Mouse (Mus musculus) liver, adult (tissue): Measurements from ENCODE around the gene Peg10.

Source experiments
- GATA4 ChIP-seq: IDR thresholded peaks from 2 replicates; pipeline ENCODE4 v1.6.1; 2014; ENCODE audit warnings: mild to moderate bottlenecking, low read length; ENCODE audit not compliant: insufficient replicate concordance

The Peg10 gene

GRCm38 (mm10) chr6:4746696-4747439 is at the start of gene Peg10, which contains the start of gene Sgce:
Gene Peg10, plus strand, starts transcription at chr6:4747306.
Gene Sgce, minus strand, starts transcription at chr6:4747207.
- no peak for TF ChIP-seq GATA4

- TF ChIP-seq GATA4: no peak
These were observed 45.5 kb upstream of the Peg10 start for GRCm38 (mm10) chr6:4701641-4702040.

DNA sequence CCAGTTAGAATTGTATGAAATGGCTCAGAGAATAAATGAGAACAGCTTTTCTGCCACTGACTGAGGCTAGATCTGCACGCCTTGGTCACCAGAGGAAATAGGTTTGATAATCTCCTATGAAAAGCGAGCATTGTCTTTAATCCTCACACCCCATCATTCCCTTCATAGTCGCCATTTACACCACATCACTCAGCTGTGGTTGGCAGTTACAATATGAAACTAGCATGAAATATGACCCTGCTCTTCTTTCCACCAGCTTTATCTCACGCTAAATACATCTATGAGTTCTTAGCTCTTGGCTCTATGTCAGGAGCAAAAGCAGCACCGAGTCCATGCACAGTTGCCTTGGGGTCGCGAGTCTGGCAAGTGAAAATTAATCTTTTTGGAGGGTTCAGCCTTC is 43.2 kb upstream of the Peg10 start:
- TF ChIP-seq GATA4: no peak

DNA sequence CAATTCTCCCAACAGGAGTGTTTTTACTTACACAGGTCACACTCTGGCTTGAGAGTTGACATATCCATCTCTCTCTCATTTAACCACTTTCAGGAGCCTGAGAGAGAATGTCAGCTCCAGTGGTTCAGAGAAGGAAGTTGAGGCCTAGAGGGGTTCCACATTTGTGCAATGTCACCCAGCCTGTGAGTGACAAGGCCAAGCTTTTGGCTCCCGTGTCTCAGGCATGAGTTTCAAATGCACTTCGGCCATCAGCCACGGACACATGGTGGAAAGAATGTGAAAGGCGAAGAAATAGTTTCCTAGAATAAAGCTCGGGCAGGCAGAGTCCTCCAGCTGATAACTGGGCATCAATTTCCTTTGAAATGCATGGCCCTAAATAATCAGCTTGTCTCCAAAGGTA is 40.7 kb upstream of the Peg10 start:
- no peak for TF ChIP-seq GATA4

DNA sequence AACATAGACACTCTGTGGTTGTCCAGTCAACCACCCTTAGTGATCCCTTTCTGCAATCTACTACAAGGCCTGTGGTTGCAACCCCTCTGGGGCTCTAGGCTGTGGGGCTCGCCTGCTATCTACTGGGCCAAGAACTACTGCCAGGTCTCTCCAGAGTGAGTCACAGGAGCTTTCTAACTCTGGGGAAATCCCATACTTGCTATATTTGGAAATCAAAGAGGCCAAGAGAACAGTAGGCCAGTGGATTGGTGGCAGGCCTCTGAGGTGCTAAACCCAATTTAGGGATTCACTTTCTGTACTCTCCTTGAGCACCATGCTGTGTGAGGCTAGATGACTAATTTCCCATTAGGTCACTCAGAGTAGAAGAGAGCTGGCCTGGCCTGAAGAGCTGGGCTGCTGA is 38.1 kb upstream of the Peg10 start:
- no peak for TF ChIP-seq GATA4

GRCm38 (mm10) chr6:4716171-4716570 is 30.9 kb upstream of the Peg10 start:
- no peak for TF ChIP-seq GATA4

GRCm38 (mm10) chr6:4717344-4717743 is 29.8 kb upstream of the Peg10 start:
- no peak for TF ChIP-seq GATA4

DNA sequence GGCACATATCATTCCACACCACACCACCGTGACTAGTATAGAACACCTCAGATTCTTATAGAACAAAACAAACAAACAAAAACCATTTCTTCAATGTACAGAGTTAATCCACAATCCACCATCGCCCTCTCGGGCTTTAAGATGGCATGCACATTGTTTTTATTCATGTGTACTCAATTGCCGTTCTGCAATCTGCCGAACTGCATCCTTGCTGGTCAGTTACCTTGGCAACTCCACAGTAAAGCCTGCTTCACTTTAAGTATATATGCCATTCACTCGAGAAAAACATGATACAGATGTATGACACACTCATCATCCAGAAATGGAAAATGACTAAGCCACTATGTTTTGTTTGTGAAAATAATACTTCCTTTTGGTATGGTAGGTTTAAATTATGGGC is 25.0 kb upstream of the Peg10 start:
- TF ChIP-seq GATA4: no peak

DNA sequence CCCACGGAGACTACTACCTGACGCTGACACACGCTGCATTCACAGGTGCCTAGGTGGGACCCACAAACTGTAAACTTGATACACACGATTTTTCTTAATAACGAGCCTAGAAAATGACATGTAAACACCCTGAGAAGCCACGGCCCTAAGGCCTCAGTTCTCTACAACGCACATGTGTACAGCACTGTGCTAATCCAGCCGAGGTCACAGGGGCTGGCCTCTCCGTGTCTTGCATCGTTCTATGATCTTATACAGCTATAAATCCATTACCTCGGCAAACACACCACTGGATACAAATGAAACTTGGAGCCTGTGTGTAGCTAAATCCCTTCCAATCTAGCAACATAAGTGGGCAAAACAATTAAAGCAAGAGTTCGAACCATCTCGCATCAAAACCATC is 24.4 kb upstream of the Peg10 start:
- TF ChIP-seq GATA4: no peak

DNA sequence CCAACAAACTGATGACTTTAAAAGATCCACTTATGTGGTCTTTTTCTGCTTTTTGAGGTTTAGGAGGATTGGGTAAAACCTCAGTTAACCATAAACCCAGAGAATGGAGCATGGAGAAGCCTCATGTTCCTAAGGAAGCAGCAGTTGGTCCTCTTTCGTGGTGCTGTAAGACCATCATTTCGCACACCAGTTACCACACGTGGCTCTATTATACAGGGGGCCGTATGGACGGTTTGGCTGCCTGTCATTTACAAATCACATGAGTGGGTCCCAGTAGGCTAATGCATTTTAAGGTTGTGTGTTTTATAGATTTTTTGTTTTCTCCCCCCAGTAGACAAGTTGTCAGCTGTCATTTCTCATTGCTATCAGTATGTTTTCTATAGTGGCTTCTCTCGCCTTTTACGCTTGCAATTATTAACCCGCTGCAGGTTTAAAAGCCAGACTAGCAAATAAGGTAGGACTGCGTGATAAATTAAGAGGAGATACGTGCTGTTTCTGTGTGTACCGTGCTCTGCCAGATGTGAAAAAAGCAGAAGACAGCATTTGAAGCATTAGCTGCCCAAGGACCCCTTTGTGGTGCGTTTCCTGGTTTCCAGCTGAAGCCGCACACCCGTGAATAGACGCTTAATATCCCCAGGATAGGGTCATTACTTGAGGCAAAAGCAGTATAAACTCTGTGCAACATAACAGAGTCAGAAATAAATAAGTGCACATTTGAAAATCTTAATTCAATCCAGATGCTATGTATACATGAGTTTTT is 22.9 kb upstream of the Peg10 start:
- TF ChIP-seq GATA4: no peak

DNA sequence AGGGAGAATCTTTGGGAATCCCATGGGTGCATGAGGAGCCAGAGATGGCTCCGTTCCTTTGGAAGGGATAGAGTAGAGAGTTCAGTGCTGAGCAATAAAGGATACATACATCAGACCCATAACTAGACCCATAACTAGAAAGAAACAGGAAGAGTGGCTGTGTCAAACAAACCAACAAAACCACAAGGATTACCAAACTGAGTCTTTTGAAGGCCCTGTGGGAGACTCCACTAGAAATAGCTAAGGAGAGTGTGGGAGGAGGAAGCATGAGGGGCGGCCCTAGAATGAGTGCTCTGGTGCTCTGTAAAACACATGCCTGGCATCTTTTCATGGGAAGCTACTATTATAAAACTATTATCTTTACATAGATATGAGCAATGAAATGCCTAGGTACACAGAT is 18.8 kb upstream of the Peg10 start:
- TF ChIP-seq GATA4: no peak

- no peak for TF ChIP-seq GATA4
These were observed 15.4 kb upstream of the Peg10 start for GRCm38 (mm10) chr6:4731675-4732074.

DNA sequence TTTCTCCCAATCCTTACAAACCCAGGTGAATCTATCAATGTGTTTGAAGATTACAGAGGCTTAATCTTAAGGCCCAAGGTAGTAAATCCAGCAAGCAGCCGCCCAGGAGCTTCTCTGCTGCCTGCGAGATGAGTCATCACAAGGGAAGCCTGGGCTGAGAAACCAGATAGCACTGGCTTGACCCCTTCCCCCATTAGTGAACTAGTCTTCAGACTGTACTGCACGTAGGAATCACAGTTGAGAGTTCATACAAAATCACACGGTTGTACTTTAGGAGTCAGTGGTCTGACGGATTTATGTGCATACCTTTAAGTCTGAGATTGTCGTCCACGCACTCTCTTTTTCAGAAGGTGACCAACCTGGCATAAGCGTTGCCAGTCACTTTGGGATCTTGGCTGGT is 13.9 kb upstream of the Peg10 start:
- TF ChIP-seq GATA4: no peak

DNA sequence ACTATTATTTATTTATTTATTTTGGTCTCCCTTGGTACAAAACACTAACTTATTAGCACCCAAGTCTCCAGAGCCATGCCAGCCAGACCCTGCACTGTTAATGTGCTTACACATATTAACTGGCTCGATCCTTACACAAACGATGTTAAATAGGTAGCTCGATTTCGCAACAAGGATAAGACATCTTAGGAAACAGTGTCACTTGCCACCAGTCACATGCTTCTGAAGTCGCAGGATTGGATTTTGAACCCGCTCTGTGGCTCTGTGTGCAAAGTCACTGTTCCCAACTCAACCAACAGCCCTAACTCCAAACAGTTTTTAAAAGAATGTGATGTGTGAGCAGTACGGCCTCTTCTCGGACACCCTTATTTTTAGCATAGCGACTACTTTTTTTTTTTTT is 10.7 kb upstream of the Peg10 start:
- TF ChIP-seq GATA4: no peak

DNA sequence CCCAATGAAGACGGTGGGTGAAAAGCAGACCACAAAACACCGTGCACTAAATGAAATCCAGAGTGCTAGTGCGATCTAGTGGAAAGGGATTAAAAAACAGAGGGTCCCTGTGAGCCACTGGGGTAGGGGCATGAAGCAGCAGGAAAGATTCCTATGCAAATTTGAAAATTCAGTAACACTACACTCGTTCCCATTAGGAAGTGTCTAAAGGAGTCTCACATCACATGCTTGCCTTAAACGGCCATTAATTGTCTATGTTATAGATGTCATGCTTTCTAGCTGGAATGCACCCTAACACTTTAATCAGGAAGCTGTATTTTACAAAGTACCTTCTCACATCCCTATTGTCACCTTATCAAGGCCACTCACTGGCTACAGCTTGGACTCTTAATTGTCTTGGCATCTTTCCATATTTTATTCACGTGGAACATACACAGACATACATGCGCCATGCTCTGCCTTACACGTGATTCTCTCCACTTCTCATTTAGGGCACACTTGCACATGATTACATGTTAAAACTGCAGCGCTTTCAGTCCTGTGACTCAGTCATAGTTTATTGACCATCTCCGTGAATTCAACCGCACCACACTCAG is 9.0 kb upstream of the Peg10 start:
- no peak for TF ChIP-seq GATA4

DNA sequence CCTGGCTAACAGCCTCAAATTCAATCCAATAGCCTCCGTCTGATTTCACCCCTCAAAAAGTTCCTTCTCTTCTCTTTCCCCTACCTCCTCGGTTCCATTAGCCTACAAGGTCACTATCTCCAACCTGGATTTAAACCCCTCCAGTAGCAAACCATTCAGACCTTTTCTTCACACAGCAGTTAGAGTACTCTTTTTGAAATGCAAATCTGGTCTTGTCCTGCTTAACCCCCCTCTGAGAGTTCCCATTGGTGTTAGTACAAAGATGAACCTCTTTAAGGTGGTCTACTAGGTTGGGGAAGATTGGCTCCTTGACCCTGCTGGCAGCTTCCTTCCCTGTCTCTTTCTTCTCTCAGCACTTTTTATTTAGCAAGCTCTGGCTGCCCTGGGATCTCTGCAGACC is 8.4 kb upstream of the Peg10 start:
- TF ChIP-seq GATA4: no peak
